Mouse (Mus musculus) G1E (cell line): Measurements from ENCODE around the gene Brdt.

Experiments used
- CTCF ChIP-seq: IDR thresholded peaks from 2 replicates; pipeline ENCODE4 v1.5.1; 2012; ENCODE audit warnings: low read depth, low read length, inconsistent platforms, mixed read lengths
- GATA1 ChIP-seq: IDR thresholded peaks from 2 replicates; pipeline ENCODE4 v1.6.1; 2012; ENCODE audit warnings: borderline replicate concordance, low read length, inconsistent platforms, mixed read lengths

GRCm38 (mm10) chr5:107330916-107331421 lies at the start of gene Brdt:
- TF ChIP-seq CTCF (no peak), GATA1 (no peak)
